Mouse (Mus musculus) left cerebral cortex, adult 8-10 months (tissue): ENCODE data around the gene Kcnq1. TPM values are rescaled to one million over a fixed set of nuclear protein-coding genes. Genes with fewer than 3 reads are reported as not detected.

Experiments
- DNase-seq, 2 experiments: peaks; one replicate each; pipeline ENCODE4 v3.0.0; 2022; ENCODE audit warnings: low spot score in 2 of 2
- total RNA-seq, 4 experiments: library from RNA; stranded (reverse); gene quantifications; 2 replicates each; pipeline ENCODE4 v1.2.4; 2022

Kcnq1 gene
- total RNA-seq, 4 experiments from 2014 or later: 0.21 to 1.1 (median 0.86) TPM

- DNase-seq: no peak
These were observed 159.8 kb downstream of the Kcnq1 start for GRCm38 (mm10) chr7:143265829-143266438.

GRCm38 (mm10) chr7:143273747-143274146 is 167.6 kb downstream of the Kcnq1 start:
- DNase-seq: no peak

GRCm38 (mm10) chr7:143275030-143275429 is 168.9 kb downstream of the Kcnq1 start:
- DNase-seq: no peak

GRCm38 (mm10) chr7:143283625-143284024 is 177.5 kb downstream of the Kcnq1 start:
- DNase-seq: no peak

GRCm38 (mm10) chr7:143284866-143285265 is 178.7 kb downstream of the Kcnq1 start:
- DNase-seq: no peak

GRCm38 (mm10) chr7:143285440-143285839 is 179.3 kb downstream of the Kcnq1 start:
- no peak for DNase-seq

GRCm38 (mm10) chr7:143286532-143287290 is 180.5 kb downstream of the Kcnq1 start:
- DNase-seq: no peak

- no peak for DNase-seq
These were observed 182.0 kb downstream of the Kcnq1 start for GRCm38 (mm10) chr7:143288135-143288534.

GRCm38 (mm10) chr7:143289082-143289849 is 183.1 kb downstream of the Kcnq1 start:
- DNase-seq: no peak

- no peak for DNase-seq
These were observed 188.7 kb downstream of the Kcnq1 start for GRCm38 (mm10) chr7:143294690-143295355.

- DNase-seq: no peak
These were observed 189.3 kb downstream of the Kcnq1 start for GRCm38 (mm10) chr7:143295356-143296000.

GRCm38 (mm10) chr7:143296001-143296379 is 189.8 kb downstream of the Kcnq1 start:
- DNase-seq: no peak

GRCm38 (mm10) chr7:143296384-143296801 is 190.2 kb downstream of the Kcnq1 start:
- DNase-seq: peak; percentile 86 to 97

GRCm38 (mm10) chr7:143300037-143300436 is 193.9 kb downstream of the Kcnq1 start:
- DNase-seq: no peak

- DNase-seq: no peak
These were observed 194.5 kb downstream of the Kcnq1 start for GRCm38 (mm10) chr7:143300681-143301080.

- DNase-seq: no peak
These were observed 196.0 kb downstream of the Kcnq1 start for GRCm38 (mm10) chr7:143302156-143302555.

- DNase-seq: peak in 1 of 2 experiments; percentile 83
These were observed 196.6 kb downstream of the Kcnq1 start for GRCm38 (mm10) chr7:143302593-143303238.

GRCm38 (mm10) chr7:143303557-143303956 is 197.4 kb downstream of the Kcnq1 start:
- no peak for DNase-seq

GRCm38 (mm10) chr7:143305808-143306207 is 199.6 kb downstream of the Kcnq1 start:
- no peak for DNase-seq

- DNase-seq: no peak
These were observed 201.8 kb downstream of the Kcnq1 start for GRCm38 (mm10) chr7:143308001-143308400.

GRCm38 (mm10) chr7:143310311-143310710 is 204.1 kb downstream of the Kcnq1 start:
- no peak for DNase-seq
